Mouse (Mus musculus) brain, embryonic 14.5 days (tissue): ENCODE data around the gene Mafb.

ENCODE experiments used
- CTCF ChIP-seq: fragments of 200-500 bp; IDR thresholded peaks from 2 replicates; pipeline ENCODE4 v1.5.1; 2012; ENCODE audit warnings: inconsistent platforms, mild to moderate bottlenecking, moderate library complexity, borderline replicate concordance; ENCODE audit not compliant: insufficient read depth, insufficient read length; ENCODE audit errors: extremely low read depth
- POLR2A ChIP-seq: fragments of 200-500 bp; IDR thresholded peaks from 2 replicates; pipeline ENCODE4 v1.6.1; 2012; ENCODE audit warnings: mild to moderate bottlenecking, inconsistent platforms, borderline replicate concordance; ENCODE audit not compliant: poor library complexity, insufficient read depth, insufficient read length, severe bottlenecking; ENCODE audit errors: extremely low read depth

DNA sequence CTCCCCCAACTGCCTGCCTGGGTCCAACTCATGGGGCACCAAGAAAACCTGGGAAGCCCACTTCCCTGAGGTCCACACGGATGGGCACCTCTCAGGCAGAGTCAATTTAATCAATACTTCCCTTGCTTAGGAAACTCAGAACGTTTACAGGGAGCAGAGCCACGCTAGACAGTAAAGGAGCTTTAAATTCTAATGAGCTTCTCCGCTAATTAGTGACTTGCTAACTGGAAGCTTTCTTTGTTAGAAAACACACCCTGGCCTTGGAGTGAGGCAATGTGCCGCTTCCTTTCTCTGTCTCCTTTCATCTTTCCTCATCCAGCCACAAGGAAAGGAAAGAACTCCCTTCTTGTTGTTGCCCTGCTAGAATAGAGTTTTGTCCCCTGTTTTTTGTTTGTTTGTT, 21.7 kb upstream of the Mafb start:
- no peak for TF ChIP-seq CTCF
- TF ChIP-seq POLR2A, result no peak
